Mouse (Mus musculus) regulatory T cell (primary cell): Measurements from ENCODE around the gene Olfr624.
"Not testable (repeated sequence)": the region's sequence is repeated elsewhere in the genome, so short reads cannot be mapped to it uniquely, and the experiment has no call there.

Source experiments
- in situ Hi-C: fragments of 300-600 bp; cut with MboI, MseI; formaldehyde crosslinking; loops from one replicate; pipeline ENCODE4 v1.15.1; 2025; ENCODE audit warnings: high pct_unique_total_duplicates

Gene Olfr624

GRCm38 (mm10) chr7:103671091-103671490 is at the start of gene Olfr624:
Olfr624 (minus strand) TSS chr7:103671191.
- in situ Hi-C loops: no loop called here

- in situ Hi-C loops: not testable (repeated sequence)
Measured at GRCm38 (mm10) chr7:103716398-103716797, 45.4 kb upstream of the Olfr624 start.

GRCm38 (mm10) chr7:103714371-103714770 is 43.4 kb upstream of the Olfr624 start, which contains the start of gene Olfr243:
Olfr243 (plus strand) TSS chr7:103714671.
- in situ Hi-C loops: no loop called here

DNA sequence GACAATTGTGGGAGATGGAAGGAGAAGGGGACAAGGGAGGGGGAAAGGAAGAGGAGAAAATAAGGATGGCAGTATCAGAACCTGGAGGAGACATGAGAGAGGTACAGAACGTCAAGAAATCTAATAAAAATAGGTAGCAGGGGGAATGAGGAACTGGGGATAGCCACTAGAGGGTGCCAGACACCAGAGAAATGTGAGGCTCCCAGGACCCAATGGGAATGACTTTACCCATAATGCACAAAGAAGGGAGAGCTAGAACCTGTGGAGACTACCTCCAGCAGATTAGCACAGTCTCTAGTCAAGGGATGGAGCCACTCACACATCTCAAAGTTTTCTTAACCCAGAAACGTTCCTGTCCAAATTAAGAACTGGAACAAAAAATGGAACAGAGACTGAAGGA is 41.0 kb upstream of the Olfr624 start:
- in situ Hi-C loops: no loop called here

DNA sequence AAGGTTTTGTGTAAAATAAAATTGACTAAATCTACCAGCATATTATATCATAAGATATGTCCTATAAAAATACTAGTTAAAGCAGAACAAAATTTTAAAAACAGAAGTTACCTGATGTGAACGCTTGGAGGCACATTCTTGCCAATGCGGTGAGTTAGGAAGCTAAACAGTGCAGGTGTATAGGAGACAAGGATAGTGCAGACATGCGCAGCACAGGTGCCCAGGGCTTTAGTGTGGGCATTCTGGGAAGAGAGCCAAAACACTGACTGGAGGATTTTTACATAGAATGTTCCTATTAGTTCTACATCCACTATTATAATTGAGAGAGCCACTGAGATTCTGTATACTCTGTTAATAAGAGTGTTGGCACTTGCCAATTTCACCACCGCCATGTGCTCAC is 28.5 kb upstream of the Olfr624 start:
- in situ Hi-C loops: no loop called here

- in situ Hi-C loops: no loop called here
Measured at GRCm38 (mm10) chr7:103682420-103682819, 11.4 kb upstream of the Olfr624 start, which contains the start of gene Olfr625-ps1. Olfr625-ps1 (plus strand) TSS chr7:103682720.

GRCm38 (mm10) chr7:103663598-103663997 is 7.4 kb downstream of the Olfr624 start, which contains the start of gene Olfr623:
Olfr623 (minus strand) TSS chr7:103663698.
- in situ Hi-C loops: no loop called here

- in situ Hi-C loops: no loop called here
Measured at GRCm38 (mm10) chr7:103644070-103644469, 26.9 kb downstream of the Olfr624 start.

- in situ Hi-C loops: no loop called here
Measured at GRCm38 (mm10) chr7:103642602-103643001, 28.4 kb downstream of the Olfr624 start, which contains the start of gene Olfr622. Olfr622 (minus strand) TSS chr7:103642702.

DNA sequence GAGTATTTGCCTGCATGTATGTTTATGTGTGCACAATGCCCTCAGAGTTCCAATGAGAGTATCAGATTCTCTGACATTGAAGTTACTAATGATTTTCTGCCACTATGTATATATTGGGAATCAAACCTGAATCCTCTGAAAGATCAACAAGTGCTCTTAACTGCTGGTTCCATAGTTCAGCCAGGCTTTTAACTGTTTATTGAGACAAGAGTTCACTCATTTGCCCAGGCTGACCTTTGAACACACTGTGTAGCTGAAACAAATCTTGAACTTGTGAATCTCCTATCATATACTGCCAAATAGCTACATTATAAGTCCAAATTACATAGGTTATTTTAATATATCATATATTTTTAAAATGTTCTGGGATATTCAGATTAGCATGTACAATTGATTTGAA is 34.2 kb downstream of the Olfr624 start:
- in situ Hi-C loops: no loop called here
